Mouse (Mus musculus) kidney, adult 8-10 months (tissue): ENCODE data around the gene Zfp652.

Experiments used
- DNase-seq, 2 experiments: peaks; one replicate each; pipeline ENCODE4 v3.0.0; 2022

The Zfp652 gene

DNA sequence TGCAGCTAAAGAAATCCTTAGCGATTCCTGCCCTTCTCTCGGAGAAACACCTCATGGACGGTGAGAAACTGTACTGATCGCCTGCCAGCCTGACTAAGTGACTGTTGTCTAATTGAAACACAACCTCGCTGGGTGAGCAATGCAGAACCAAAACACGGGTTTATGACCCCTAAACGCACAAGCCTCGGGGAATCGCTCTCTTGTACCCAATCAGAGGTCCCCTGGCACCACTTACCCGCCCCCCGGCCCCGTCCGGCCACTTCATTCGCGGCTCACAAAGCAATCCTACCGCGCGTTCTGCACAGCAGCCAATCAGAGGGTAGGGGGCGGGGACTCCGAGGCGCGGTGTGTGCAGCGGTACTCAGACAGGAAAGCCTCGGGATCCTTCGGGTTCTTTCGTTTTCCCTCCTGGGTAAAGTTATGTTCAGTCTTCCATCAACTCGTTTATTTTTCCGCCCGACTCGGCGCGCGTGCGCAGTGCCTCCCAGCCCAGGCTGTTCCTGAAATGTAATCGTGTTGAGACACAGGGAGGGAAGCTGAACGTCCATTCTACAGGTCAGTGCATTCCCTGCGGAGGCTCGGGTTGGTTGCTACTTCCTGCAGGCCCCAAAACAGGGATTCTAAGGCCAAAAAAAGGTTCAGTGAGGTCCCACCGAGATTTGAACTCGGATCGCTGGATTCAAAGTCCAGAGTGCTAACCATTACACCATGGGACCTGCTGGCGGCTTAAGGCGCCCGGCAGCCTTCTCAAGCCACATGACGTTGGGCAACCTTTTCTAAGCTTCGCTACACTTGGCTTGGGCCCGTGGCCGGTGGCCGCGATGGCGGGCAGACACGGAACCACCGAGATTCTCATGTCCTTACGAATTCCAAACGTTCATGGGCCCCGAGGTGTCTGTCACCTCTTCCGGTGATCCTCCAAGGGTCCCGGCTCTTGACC, 146.3 kb downstream of the Zfp652 start:
- peak; percentile 97 to 98 for DNase-seq

DNA sequence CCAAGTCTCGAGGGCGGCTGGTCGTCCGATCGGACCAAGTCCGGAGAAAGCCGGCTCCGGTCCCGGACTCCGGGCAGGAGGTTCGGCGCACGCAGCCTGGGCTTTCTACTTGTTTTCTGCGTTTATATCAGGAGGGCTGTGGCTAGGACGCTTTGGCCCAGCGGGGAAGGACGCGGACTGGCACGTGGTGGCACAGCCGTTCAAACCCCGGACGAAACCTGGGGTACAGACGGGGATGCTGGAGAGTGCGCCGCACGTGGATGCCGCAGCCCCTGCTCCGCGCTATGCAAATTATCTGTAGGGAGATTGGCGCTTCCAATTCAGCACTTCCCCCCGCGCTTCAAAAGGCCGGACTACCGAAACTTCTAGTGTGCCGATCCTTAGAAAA, 147.0 kb downstream of the Zfp652 start:
- DNase-seq: peak in 1 of 2 experiments; percentile 73

DNA sequence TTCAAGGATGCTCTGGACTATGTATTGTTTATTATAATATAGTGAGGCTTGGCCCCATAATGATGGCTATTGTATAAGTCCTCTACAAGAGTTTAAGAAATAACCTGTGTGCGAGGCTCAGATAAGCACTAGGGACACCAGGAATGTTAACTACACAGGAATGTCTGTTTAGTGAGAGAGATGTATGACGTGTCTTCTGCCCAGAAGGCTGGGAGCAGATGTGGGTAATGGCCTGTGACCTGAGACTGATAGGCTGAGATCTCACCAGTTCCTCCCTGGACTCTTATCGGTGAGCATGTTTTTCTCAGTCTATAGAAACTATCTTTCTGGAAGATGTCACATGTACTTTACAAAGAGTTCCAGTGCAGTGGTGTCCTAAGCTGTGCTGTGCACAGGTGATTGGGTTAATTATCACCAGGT, 147.6 kb downstream of the Zfp652 start:
- no peak for DNase-seq

DNA sequence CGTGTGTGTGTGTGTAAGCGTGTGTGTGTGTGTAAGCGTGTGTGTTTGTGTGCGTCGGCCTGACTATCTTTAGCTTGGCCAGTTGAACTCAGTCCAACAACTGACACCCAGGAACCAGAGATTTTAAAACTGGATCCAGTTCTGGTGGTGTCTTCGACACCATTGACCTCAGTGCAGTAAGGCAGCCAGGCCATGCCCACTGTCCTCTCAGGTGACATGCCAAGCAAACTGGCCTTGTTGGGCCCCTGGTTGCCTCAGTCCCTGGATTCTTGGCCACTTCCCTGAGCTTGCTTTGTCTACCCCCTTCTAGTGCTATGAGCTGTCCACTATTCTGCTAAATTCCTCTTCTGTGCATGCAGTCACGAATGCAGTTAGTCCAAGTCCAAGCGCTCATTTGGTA, 148.9 kb downstream of the Zfp652 start:
- DNase-seq: no peak

DNA sequence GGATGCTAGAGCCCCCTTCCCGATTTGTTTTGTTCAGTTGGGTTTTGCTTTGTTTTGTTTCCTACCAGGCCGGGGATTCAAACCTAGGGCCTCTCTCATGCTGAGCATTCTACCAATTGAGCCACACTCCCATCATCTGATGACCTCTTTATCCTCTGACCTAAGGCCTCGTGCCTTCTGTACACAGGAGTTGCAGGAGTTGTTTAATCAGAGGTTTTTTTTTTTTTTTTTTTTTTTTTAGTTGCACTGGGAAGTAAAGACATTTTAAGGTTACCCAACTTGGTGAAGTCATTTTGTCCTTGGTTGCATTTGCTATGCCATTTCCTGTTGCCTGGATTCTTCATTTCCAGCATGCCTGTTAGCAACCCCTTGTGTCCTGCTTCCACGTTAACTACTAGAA, 157.0 kb downstream of the Zfp652 start:
- no peak for DNase-seq

DNA sequence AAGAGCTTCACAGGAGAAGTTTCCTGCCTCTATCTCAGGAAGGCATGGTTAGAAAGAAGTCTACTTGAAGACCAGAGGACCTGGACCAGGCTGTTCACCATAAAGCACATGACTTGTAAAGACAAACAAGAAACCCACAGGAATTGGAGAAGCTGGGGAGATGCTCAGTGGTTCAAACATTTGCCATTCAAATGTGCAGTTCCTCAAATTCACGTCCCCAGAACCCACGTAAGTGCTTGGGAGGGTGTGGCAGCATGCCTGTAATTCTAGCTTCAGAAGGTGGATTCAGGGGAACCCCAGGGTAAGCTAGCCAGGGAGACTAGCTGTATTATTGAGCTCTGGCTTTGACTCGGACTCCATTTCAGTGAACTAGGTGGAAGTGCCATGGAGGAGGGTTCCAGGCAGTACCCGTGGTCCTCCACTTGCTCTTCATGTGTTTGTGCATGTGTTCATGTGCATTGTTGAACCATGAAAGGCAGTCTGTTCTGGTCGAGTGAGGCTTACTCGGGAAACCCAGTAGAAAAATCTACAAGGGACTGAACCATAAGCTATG, 157.5 kb downstream of the Zfp652 start:
- no peak for DNase-seq

DNA sequence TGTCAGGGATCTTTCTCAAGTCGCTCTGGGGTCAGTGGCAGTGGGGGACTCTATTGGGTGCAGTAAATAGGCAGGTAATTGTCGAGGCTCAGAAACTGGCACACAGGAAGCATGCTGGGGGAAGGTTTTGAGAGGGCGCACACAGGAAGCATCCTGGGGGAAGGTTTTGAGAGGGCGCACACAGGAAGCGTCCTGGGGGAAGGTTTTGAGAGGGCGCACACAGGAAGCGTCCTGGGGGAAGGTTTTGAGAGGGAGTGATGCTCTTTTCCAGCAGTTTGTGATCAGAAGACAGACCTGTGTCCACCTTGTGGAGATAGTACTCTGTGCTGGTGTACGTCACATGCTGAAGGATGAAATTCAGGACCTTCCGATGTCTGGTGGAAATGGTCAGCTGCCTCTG, 163.3 kb downstream of the Zfp652 start:
- DNase-seq: no peak

DNA sequence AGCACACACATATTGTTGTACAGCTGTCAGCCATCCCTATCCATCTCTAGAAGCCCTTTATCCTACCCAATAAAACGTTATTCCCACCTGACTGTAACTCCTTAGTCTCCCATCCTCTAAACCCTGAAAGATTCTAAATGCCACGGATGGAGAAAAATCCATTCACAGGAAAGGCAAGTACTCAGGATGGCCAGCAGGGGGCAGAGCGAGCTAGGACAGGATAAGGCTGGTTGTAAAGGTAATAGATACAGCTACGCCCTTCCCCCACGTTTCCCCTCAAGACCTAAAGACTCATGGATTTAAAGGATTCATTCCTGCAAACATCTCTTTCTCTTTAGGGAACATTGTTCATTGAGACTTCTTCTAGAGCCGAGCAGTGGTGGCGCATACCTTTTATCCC, 163.8 kb downstream of the Zfp652 start:
- peak in 1 of 2 experiments; percentile 41 for DNase-seq

DNA sequence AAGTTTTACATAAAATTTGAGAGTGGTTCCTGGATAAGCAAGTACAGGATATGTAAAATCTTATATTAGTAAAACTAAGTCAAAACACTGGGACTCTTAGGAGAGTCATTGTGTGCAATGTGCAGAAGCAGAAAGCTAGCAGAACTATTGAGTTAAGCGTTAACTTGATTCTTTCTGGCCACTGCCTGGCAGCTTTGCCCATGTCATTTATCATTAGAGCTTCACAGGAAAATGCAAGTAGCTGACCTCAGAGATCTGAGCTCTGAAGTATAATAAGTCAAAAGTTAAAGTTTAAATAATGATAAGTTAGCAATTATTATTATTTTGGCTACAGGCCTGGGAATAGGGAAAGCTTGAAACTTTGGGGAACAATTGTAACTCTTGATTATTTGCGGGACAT, 167.4 kb downstream of the Zfp652 start:
- peak in 1 of 2 experiments; percentile 19 for DNase-seq
